Mouse (Mus musculus) lung, postnatal 25 days (tissue): ENCODE measurements around the gene Boll.

ENCODE experiments used
- DNase-seq: peaks from one replicate; pipeline ENCODE4 v3.0.0; 2022; ENCODE audit warnings: low spot score

Gene Boll

DNA sequence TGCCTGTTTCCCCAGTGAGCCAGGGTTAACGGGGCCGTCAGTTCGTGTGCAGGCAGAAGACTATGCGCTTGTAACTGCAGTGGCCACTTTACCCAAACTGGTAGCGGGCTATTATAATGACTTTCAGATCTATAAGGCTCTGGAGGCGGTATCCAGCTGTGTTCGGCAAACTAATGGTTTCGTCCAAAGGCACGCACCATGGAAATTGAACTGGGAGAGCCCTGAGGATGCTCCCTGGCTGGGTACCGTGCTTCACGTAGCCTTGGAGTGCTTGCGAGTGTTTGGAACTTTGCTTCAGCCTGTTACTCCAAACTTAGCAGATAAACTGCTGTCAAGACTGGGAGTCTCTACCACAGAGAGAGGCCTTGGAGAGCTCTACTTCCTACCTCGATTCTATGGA, 124.8 kb downstream of the Boll start:
- no peak for DNase-seq

DNA sequence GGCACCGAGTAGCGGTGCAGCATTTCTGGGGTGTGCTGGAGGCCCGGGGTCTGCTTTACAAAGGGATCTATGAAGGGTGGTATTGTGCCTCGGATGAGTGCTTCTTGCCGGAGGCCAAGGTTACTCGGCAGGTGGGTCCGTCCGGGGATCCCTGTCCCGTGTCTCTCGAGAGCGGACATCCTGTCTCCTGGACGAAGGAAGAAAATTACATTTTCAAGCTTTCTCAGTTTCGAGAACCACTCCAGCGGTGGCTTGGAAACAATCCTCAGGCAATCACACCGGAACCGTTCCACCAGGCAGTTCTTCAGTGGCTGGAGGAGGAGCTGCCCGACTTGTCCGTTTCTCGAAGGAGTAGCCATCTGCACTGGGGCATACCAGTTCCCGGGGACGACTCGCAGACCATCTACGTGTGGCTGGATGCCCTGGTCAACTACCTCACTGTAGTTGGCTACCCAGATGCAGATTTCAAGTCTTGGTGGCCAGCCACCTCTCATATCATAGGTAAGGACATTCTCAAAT, 125.6 kb downstream of the Boll start:
- no peak for DNase-seq

DNA sequence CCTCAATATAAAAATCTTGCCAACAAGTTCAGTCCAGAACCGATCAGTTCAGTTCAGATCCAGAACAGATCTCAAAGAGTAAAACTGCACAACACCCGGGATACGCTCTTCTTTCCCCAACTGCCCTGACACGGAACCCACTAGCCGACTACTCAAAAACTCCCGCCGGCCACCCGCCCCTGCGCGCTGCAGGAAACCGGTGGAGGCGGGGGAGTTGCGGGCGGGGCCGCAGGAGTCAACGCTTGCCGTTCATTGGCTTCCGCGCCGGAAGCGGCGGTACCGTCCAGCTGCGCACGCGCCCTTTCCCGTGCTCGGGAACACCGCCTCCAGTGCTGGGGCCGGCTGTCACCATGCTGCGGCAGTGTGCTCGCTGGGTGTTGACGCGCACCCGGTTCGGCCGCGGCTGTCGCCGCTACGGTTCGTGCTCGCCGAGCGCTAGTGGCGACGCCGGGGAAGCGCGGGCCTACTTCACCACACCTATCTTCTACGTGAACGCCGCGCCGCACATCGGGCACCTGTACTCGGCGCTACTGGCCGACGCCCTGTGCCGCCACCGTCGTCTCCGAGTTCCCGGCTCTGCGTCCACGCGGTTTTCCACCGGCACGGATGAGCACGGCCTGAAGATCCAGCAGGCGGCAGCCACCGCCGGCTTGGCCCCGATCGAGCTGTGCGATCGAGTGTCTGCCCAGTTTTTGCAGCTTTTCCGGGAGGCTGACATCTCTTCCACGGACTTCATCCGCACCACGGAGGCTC, 126.2 kb downstream of the Boll start, which contains the start of gene Mars2:
Gene Mars2 (plus strand): TSS at position 288 of the 753 bp plus-strand sequence.
- peak; percentile 96 for DNase-seq

- DNase-seq = no peak
These were observed 126.8 kb downstream of the Boll start for GRCm38 (mm10) chr1:55236487-55236886.

DNA sequence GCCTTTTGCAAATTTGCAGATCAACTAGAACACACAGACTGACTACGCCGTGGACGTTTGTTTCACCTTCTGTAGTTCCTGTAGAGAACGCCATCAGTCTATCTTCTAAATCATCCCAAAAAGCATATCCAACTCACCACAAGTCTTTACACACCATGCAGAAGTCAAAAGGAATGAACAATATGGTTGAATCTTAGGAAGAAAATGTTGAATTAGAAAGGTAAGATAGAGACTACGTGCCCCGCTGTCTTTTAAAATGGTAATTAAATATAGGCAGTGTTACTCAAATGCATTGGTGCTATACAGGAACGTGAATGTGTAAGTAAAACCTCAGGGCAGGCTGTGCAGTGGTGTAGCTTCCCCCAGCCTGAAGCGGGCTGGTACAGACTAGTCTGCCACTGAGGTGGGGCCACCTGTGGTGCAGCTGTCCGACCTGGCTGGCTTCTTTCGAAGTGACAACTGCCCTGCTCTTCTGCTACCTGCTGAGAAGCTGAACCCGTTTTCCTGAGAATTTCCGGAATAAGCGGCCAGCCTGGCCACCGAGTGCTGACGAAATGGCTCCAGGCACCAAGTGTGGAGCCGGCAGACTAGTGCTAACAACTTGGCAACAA, 128.3 kb downstream of the Boll start:
- DNase-seq = no peak

DNA sequence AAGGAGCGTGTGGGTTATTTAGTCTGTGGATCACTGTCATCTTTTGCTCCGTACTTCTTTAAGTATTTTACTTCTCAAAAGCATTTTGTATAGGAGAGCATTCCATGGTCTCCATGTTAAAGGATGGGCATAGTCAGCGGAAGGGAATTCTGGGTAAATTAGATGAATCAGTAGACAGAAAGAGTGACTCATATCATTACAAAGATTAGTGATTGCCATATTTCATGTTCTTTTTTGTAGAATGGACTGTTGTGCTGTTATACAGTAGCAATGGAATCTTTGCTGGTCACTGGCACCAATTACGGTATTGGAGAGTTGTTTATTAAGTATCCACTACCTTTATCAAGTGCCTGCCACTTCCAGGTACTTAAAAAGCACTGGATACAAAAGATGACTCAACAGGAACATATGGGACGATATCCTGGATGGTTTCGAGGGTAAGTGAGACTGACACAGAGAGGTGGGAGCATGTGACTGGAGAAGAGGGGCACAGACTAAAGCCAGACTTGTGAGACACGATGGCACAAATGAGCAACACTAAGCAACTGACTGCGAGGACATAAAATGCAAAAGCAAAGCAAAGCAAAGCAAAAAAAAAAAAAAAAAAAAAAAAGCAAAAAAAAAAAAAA, 134.9 kb downstream of the Boll start:
- no peak for DNase-seq

DNA sequence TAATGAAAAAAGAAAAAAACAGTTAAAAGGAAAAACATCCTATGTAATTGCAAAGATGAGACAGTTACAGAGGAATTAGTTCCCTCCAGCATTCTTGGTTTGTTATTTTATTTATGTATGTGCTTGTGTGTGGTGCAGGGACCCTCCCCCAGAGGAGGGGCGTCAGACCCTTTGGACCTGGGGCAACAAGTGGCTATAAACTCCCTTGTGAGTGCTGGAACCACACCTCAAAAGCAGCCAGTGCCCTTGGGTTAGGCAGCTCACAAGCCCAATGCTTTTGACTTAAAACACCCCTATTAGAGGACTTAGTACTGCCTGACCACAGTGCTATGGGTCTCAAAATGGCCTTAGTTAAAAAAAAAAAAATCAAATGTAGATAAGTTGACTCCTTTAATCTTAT, 135.9 kb downstream of the Boll start:
- no peak for DNase-seq

GRCm38 (mm10) chr1:55226011-55226857, 137.0 kb downstream of the Boll start, which contains the start of gene Rftn2:
Gene Rftn2, minus strand, starts transcription at chr1:55226782.
- DNase-seq = no peak

GRCm38 (mm10) chr1:55225398-55225797, 137.9 kb downstream of the Boll start:
- no peak for DNase-seq

GRCm38 (mm10) chr1:55224111-55224510, 139.2 kb downstream of the Boll start:
- no peak for DNase-seq

GRCm38 (mm10) chr1:55223026-55223425, 140.2 kb downstream of the Boll start:
- no peak for DNase-seq

GRCm38 (mm10) chr1:55221352-55221751, 141.9 kb downstream of the Boll start:
- DNase-seq = no peak

DNA sequence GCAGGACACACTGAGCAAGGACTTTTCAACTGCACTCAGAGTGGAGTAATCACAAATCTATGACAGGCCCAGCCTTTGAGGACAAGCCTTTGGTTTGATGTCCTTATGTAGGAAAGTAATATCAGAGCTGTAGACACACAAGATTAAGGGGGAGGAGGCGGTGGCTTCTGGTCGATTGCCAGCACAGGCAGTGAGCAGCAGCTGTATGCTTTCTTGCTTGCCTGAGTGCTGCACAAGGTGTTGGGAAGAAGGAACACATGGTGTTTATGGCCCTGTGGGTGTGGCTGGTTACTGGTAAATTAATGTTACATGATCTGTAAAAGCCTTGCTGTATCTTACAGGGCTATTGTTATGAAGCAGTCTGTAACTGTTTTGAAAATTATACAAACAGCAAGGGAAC, 146.1 kb downstream of the Boll start:
- DNase-seq = peak; percentile 59

GRCm38 (mm10) chr1:55215185-55215813, 148.0 kb downstream of the Boll start:
- peak; percentile 74 for DNase-seq

- no peak for DNase-seq
These were observed 149.3 kb downstream of the Boll start for GRCm38 (mm10) chr1:55213936-55214335.

DNA sequence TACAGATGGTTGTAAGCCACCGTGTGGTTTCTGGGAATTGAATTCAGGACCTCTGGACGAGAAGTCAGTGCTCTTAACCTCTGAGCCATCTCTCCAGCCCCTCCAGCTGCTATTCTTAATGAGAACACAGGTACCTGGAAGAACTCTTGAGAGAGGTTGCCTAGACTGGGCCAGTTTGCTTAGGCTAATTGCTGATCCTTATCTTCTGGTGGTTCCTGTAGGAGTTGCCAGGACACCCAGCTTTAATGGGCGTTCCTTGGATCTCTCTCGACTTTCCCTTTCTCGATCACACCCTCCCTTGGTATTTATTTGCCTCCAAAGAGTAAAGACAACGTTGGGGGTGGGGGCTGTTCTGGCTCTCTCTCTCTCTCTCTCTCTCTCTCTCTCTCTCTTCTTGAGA, 149.8 kb downstream of the Boll start:
- DNase-seq = no peak

DNA sequence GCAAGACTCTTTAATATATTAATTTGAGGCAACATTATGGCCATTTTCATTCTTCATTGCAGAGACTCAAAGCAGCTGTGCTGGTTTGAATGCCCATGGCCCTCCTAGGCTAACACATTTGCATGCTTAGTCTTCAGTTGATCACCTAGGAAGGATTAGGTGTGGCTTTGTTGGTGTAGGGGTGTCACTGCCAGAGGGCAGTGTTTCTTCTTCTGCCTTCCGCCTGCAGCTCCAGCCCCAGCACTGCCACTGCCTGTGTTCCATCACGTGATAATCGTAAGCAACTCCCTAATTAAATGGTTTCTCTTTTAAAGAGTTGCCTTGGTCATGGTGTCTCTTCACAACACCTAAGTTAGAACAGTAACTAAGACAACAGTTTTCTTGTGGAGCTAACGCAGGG, 150.5 kb downstream of the Boll start:
- no peak for DNase-seq

DNA sequence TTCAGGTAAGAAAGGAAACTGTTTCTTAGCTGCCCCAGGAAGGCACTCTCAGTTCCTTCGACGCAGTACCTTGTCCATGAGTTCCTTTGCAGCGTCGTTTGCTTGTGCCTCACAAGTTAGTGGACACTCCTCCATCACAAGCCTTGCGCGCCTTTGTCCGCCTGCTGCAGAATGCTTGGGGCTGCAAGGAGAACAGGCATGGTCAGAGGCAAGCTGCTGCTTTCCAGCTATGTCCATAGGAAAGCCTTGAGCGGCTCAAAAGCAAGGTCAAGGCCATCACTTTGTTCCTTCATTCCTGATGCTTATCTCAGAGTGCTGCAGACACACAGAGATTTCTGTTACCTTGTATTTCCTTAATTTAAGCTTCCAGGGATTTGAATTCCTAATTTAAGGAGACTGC, 152.2 kb downstream of the Boll start:
- no peak for DNase-seq

- peak; percentile 40 for DNase-seq
These were observed 152.9 kb downstream of the Boll start for GRCm38 (mm10) chr1:55210202-55210965.

GRCm38 (mm10) chr1:55208500-55209140, 154.6 kb downstream of the Boll start:
- no peak for DNase-seq
